Mouse (Mus musculus): ENCODE measurements at regions not wholly inside any gene's neighbourhood (a gene's known extent, or its start where the extent isn't known, plus 50 kb on each side); places are given as distances from the start of the nearest gene placed in this dataset.
A peak's percentile ranks its signal among the peaks of the same experiment; 100 is the strongest.

GRCm38 (mm10) chr17:72993134-72993533, 75.0 kb downstream of the Lbh start:
- no peak for DNase-seq

- no peak for DNase-seq
These were observed 75.5 kb downstream of the Lbh start for GRCm38 (mm10) chr17:72993626-72994025.

GRCm38 (mm10) chr17:72996539-72996938, 78.4 kb downstream of the Lbh start:
- DNase-seq: no peak

GRCm38 (mm10) chr17:72997301-72997921, 79.3 kb downstream of the Lbh start:
- no peak for DNase-seq

- DNase-seq: no peak
These were observed 87.0 kb downstream of the Lbh start for GRCm38 (mm10) chr17:73005100-73005499.

- peak; percentile 25 for DNase-seq
These were observed 90.8 kb downstream of the Lbh start for GRCm38 (mm10) chr17:73008901-73009300.

GRCm38 (mm10) chr17:73009962-73010361, 91.9 kb downstream of the Lbh start:
- no peak for DNase-seq

GRCm38 (mm10) chr17:73012356-73012755, 94.3 kb downstream of the Lbh start:
- DNase-seq: no peak

GRCm38 (mm10) chr17:73012954-73013353, 94.8 kb upstream of the Lclat1 start:
- DNase-seq: no peak

- no peak for DNase-seq
These were observed 93.5 kb upstream of the Lclat1 start for GRCm38 (mm10) chr17:73014090-73014853.

GRCm38 (mm10) chr17:73017173-73017572, 90.6 kb upstream of the Lclat1 start:
- DNase-seq: no peak

- DNase-seq: no peak
These were observed 85.1 kb upstream of the Lclat1 start for GRCm38 (mm10) chr17:73022630-73023051.

- no peak for DNase-seq
These were observed 84.2 kb upstream of the Lclat1 start for GRCm38 (mm10) chr17:73023362-73024107.

GRCm38 (mm10) chr17:73027122-73027521, 80.7 kb upstream of the Lclat1 start:
- no peak for DNase-seq

- peak; percentile 9 for DNase-seq
These were observed 76.0 kb upstream of the Lclat1 start for GRCm38 (mm10) chr17:73031796-73032195.

GRCm38 (mm10) chr17:73032326-73032725, 75.5 kb upstream of the Lclat1 start:
- DNase-seq: no peak

GRCm38 (mm10) chr17:73034420-73034819, 73.4 kb upstream of the Lclat1 start:
- no peak for DNase-seq

GRCm38 (mm10) chr17:73034981-73035481, 72.8 kb upstream of the Lclat1 start:
- no peak for DNase-seq

- no peak for DNase-seq
These were observed 70.9 kb upstream of the Lclat1 start for GRCm38 (mm10) chr17:73036845-73037244.

GRCm38 (mm10) chr17:73038586-73038985, 69.2 kb upstream of the Lclat1 start:
- no peak for DNase-seq

GRCm38 (mm10) chr17:73044918-73045580, 62.7 kb upstream of the Lclat1 start:
- DNase-seq: peak; percentile 39

- no peak for DNase-seq
These were observed 60.8 kb upstream of the Lclat1 start for GRCm38 (mm10) chr17:73046985-73047384.

- DNase-seq: no peak
These were observed 59.6 kb upstream of the Lclat1 start for GRCm38 (mm10) chr17:73048164-73048563.
